Mouse (Mus musculus) midbrain, postnatal 0 days (tissue): ENCODE measurements at regions not wholly inside any gene's neighbourhood (a gene's known extent, or its start where the extent isn't known, plus 50 kb on each side); places are given as distances from the start of the nearest gene placed in this dataset.
A peak's percentile ranks its signal among the peaks of the same experiment; 100 is the strongest.

Source experiments
- ATAC-seq: fragments of 200-750 bp; cut with Nextera tagmentation; 2 replicates; pipeline ENCODE4 v1.8.0; 2017; ENCODE audit warnings: moderate number of reproducible peaks, mild to moderate bottlenecking, moderate TSS enrichment, moderate library complexity; ENCODE audit not compliant: low FRiP score
- DNase-seq: peaks from one replicate; pipeline ENCODE4 v3.0.0-alpha.2; 2015; ENCODE audit warnings: low spot score
- H3K27ac ChIP-seq: fragments of 300-500 bp; sonication (generic); 2 replicates; pipeline ENCODE4 v1.5.1; 2014; ENCODE audit warnings: low read depth, mild to moderate bottlenecking, low read length, mixed read lengths
- H3K27me3 ChIP-seq: fragments of 300-500 bp; sonication (generic); 2 replicates; pipeline ENCODE4 v1.6.1; 2014; ENCODE audit warnings: low read length, control low read depth, mixed read lengths; ENCODE audit not compliant: insufficient read depth
- H3K36me3 ChIP-seq: fragments of 300-500 bp; sonication (generic); 2 replicates; pipeline ENCODE4 v1.6.1; 2014; ENCODE audit warnings: low read length, control low read depth, mixed read lengths; ENCODE audit not compliant: insufficient read depth
- H3K4me1 ChIP-seq: fragments of 300-500 bp; sonication (generic); 2 replicates; pipeline ENCODE4 v1.6.1; 2014; ENCODE audit warnings: mild to moderate bottlenecking, control low read depth, antibody characterized with exemption, low read length, mixed read lengths; ENCODE audit not compliant: insufficient read depth
- H3K4me2 ChIP-seq: fragments of 300-500 bp; sonication (generic); 2 replicates; pipeline ENCODE4 v1.6.1; 2014; ENCODE audit warnings: low read depth, mild to moderate bottlenecking, low read length, mixed read lengths; ENCODE audit not compliant: poor library complexity, severe bottlenecking
- H3K4me3 ChIP-seq: fragments of 300-500 bp; sonication (generic); 2 replicates; pipeline ENCODE4 v1.5.1; 2014; ENCODE audit warnings: low read depth, mild to moderate bottlenecking, low read length, moderate library complexity
- H3K9ac ChIP-seq: fragments of 300-500 bp; sonication (generic); replicated peaks from 2 replicates; pipeline ENCODE4 v1.6.1; 2014; ENCODE audit warnings: mild to moderate bottlenecking, low read length, moderate library complexity, mixed read lengths; ENCODE audit not compliant: poor library complexity, severe bottlenecking
- H3K9me3 ChIP-seq: fragments of 300-500 bp; sonication (generic); 2 replicates; pipeline ENCODE4 v1.6.1; 2016; ENCODE audit warnings: low read length, control low read depth
- CTCF ChIP-seq: IDR thresholded peaks from 2 replicates; pipeline ENCODE4 v1.5.1; 2016; ENCODE audit warnings: antibody characterized with exemption, mild to moderate bottlenecking
- WGBS: fragments of 180-500 bp; shearing (Covaris S2); extraction: QIAGEN DNeasy Blood & Tissue Kit; methylation state at CpG from one replicate; pipeline ENCODE4 v1.1.7; 2014; 5-methylcytosine and 5-hydroxymethylcytosine counted together

- no peaks in the 10 kb centered on the region for H3K36me3 ChIP-seq
- H3K9ac ChIP-seq: no peak overlapping the region
- no peaks in the 10 kb centered on the region for H3K4me1 ChIP-seq
- ATAC-seq (no peak), DNase-seq (no peak)
- no peaks in the 10 kb centered on the region for H3K9me3 ChIP-seq
- H3K27ac ChIP-seq: no peak overlapping the region
- H3K4me2 ChIP-seq: no peak overlapping the region
- H3K27me3 ChIP-seq: no peaks in the 10 kb centered on the region
- no peak overlapping the region for H3K4me3 ChIP-seq
- TF ChIP-seq CTCF: no peak
- 56% methylated on average over 6 of the region's 6 CpGs for WGBS
Measured at GRCm38 (mm10) chr16:75104894-75105293, 481.0 kb downstream of the Lipi start.

GRCm38 (mm10) chr16:75093163-75093562 lies 492.7 kb downstream of the Lipi start:
- Histone ChIP-seq H3K4me1 (no peaks in the 10 kb centered on the region), H3K9me3 (no peaks in the 10 kb centered on the region), H3K27me3 (no peaks in the 10 kb centered on the region), H3K4me3 (peak overlapping the region; percentile 38), H3K4me2 (peak overlapping the region; percentile 48), H3K27ac (0 out of 2 replicates have a peak overlapping the region, but pooled peaks have one; percentile 55), H3K9ac (peak overlapping the region; percentile 39; the same call in 1 of the 2 replicates), H3K36me3 (no peaks in the 10 kb centered on the region)
- no peak for TF ChIP-seq CTCF
- DNase-seq: no peak
- WGBS: 24% methylated on average over 6 of the region's 6 CpGs
- ATAC-seq: no peak

GRCm38 (mm10) chr16:75092471-75093130 lies 493.3 kb downstream of the Lipi start:
- H3K27ac ChIP-seq: peak overlapping the region; percentile 55
- H3K36me3 ChIP-seq: no peaks in the 10 kb centered on the region
- H3K9me3 ChIP-seq: no peaks in the 10 kb centered on the region
- DNase-seq (peak; percentile 47), ATAC-seq (no peak)
- peak overlapping the region; percentile 39 for H3K9ac ChIP-seq
- no peaks in the 10 kb centered on the region for H3K27me3 ChIP-seq
- no peaks in the 10 kb centered on the region for H3K4me1 ChIP-seq
- no peak for TF ChIP-seq CTCF
- 5% methylated on average over 12 of the region's 12 CpGs for WGBS
- H3K4me3 ChIP-seq: peak overlapping the region; percentile 38
- peak overlapping the region; percentile 48 for H3K4me2 ChIP-seq

GRCm38 (mm10) chr16:75091931-75092330 lies 493.9 kb downstream of the Lipi start:
- ATAC-seq (no peak), DNase-seq (no peak)
- Histone ChIP-seq H3K4me3 (peak overlapping the region; percentile 38), H3K9me3 (no peaks in the 10 kb centered on the region), H3K4me1 (no peaks in the 10 kb centered on the region), H3K36me3 (no peaks in the 10 kb centered on the region), H3K9ac (peak overlapping the region; percentile 39; the same call in 1 of the 2 replicates), H3K27me3 (no peaks in the 10 kb centered on the region), H3K27ac (peak overlapping the region; percentile 55; the same call in 1 of the 2 replicates), H3K4me2 (peak overlapping the region; percentile 48)
- TF ChIP-seq CTCF: no peak
- WGBS: 32% methylated on average over 2 of the region's 2 CpGs

DNA sequence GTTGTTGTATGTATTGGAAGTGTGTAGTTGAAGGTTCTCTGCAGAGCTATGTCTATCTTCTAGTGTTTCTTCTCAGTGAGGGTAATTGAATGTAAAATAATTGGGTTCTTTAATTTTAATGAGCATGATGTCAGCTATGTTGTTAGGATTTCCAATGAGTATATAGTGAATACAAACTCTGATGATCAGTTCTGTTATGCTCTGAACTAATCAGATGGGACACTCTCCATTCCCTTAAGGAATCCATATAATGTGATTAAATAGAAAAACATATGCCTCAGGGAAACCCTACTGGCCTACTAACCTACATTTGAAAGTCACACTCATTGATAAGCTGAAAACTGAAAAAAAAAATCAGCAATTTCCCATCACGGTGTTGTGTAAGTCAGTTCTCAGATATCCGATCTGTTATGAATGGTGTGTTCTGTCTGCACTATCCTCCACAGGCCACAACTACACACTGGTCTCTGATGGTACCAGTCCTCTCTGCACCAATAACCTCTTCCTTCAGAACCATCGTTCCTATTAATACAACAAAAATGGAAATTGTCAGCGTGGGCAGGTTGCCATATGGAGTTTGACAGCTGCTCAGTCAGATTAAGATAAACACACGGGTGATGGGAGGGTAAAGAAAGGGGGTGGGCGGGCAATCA lies 496.4 kb downstream of the Lipi start:
- H3K27ac ChIP-seq: no peak overlapping the region
- H3K9ac ChIP-seq: no peak overlapping the region
- no peak for ATAC-seq
- H3K9me3 ChIP-seq: no peaks in the 10 kb centered on the region
- H3K4me2 ChIP-seq: peak overlapping the region; percentile 18
- peak; percentile 24 for DNase-seq
- H3K27me3 ChIP-seq: no peaks in the 10 kb centered on the region
- no peak for TF ChIP-seq CTCF
- no peaks in the 10 kb centered on the region for H3K4me1 ChIP-seq
- H3K4me3 ChIP-seq: 0 out of 2 replicates have a peak overlapping the region, but pooled peaks have one; percentile 10
- 43% methylated on average over 6 of the region's 6 CpGs for WGBS
- no peaks in the 10 kb centered on the region for H3K36me3 ChIP-seq

DNA sequence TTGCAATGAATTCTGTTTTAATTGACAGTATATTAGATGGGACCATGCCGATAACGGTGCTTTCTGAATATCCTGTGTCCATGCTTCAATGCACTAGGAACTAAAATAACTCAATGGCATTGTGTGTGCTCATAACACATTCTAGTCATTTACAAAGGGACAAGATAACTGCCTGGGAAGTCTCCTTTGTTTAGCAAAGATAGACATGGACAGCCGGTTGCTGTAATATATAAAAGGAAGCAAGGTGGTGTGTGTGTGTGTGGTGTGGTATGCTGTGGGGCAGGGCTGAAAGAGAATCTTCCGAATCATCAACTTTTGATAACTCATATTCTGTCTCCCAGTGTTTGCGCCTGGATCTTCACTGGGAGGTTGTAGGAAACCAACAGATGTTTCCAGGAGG lies 497.2 kb downstream of the Lipi start:
- DNase-seq: no peak
- ATAC-seq: no peak
- whole genome bisulfite sequencing: 77% methylated on average over 5 of the region's 5 CpGs

More for the DNA sequence above, 497.2 kb downstream of the Lipi start:
- Histone ChIP-seq H3K36me3 (no peaks in the 10 kb centered on the region), H3K4me1 (no peaks in the 10 kb centered on the region), H3K9ac (no peak overlapping the region), H3K4me3 (no peak overlapping the region), H3K27ac (no peak overlapping the region), H3K27me3 (no peaks in the 10 kb centered on the region), H3K4me2 (no peak overlapping the region), H3K9me3 (no peaks in the 10 kb centered on the region)
- TF ChIP-seq CTCF: no peak
